Mouse (Mus musculus): ENCODE results near the gene Slc25a13.

Slc25a13 gene

DNA sequence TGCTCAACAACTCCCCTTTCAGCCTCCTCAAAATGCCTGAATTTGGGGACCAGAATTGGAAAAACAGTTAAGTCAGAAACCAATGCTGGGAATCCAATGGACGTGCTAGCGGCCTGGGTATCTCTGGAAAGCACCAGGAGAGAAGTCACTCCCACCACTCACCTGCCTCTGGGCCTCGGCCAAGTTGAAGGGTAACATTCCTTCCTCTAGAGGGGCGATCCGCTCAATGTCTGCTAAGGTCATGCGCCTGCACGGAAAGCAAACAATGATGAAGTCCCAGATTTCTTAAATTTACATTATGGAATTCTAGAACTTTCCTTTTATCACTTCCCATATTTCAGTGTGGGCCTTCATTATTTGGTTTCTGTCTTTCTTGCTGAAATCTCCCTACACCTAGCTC is 103.2 kb downstream of the Slc25a13 start:
- no peak for DNase-seq (ENCODE audit: low read depth, low spot score)

GRCm38 (mm10) chr6:6112767-6113528 is 104.0 kb downstream of the Slc25a13 start:
- no peak for DNase-seq (ENCODE audit: low read depth, low spot score)

DNA sequence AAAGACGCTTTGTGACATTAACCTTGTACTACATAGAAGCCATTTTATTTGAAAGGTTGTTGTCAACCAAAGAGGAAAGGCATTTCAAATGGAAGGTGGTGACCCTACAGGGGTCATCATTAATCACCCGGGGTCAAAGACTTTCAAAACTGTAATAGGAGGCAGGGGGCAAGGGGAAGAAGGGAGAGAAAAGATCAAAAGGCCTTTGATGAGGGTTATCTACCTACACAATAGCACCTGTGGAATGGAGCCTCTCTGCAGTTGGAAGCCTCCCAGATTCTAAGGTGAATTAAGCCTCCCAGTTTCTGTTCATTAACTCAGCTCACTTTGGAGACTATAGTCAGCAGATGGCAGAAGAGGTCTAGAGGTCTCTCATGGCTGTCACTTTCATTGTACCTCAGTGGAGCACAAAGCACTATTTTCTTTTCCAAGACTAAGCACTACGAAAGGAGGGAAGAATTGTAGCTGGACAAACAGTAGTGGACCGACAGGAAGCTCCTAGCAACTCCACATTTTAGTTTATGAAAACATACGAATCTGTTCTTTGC is 109.5 kb downstream of the Slc25a13 start:
- no peak for DNase-seq (ENCODE audit: low read depth, low spot score)

GRCm38 (mm10) chr6:6105586-6105985 is 111.4 kb downstream of the Slc25a13 start:
- DNase-seq (ENCODE audit: low read depth, low spot score): no peak

DNA sequence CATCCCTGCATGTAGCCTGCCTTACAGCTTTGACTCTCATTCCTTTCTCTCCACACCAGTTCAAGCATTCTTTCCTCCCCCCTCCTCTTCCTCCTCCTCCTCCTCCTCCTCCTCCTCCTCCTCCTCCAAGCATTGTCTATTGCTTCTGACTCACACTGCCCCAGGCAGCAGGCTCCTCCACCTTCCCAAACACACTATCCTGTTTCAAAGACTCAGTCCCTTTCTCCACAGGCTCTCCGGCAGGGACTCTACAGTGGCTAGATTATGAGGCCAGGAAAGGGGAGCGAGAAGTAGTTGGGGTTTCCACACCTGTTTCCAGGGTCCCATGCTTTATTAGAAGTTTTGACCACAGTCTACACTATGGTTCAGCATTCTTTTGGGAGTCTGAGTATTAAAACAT is 113.5 kb downstream of the Slc25a13 start:
- DNase-seq (ENCODE audit: low read depth, low spot score): no peak

GRCm38 (mm10) chr6:6101605-6102004 is 115.4 kb downstream of the Slc25a13 start:
- no peak for DNase-seq (ENCODE audit: low read depth, low spot score)

DNA sequence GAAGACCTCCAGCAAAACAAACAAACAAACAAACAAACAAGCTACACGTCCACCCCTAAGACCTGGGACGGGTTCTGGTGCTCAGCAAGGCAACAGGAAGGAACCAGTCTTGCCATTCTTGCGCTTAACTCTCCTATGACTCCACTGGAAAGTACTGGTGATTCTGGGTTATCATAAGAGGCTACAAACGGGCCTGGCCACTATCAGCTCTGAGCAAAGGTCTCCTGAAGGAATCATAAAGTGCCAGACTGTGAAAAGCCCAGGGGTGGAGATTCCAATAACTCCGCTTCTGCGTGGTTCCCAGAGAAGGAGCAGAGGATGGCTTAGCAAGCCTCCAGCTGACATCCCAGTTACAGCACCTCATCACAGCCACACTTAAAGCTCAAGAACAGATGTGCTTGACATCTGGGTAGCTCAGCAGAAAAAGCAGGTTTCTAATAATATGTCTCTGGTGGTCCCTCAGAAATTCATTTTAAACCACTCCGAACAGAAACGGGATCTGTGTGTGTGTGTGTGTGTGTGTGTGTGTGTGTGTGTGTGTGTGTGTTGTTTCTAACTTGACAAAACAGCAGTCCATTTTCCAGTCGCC is 116.0 kb downstream of the Slc25a13 start:
- no peak for DNase-seq (ENCODE audit: low read depth, low spot score)

- no peak for DNase-seq (ENCODE audit: low read depth, low spot score)
These were observed 123.0 kb downstream of the Slc25a13 start for GRCm38 (mm10) chr6:6093978-6094377.

DNA sequence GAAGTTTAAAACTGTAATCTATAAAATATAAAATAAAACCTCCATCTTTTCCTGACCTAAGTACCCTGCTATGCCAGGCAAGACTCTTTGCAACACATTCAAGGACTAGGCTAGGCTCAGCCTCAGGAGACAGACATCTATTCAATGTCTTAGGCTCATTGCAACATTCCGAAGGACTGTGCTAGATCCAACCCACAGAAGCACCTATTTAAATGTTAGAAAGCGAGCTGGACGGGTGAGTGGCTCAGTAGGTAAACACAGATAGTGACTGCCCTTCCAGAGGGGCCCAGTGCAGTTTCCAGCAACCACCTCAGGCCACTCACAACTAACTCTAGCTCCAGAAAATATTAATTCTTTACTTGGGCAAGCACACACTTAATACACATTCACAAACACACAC is 123.5 kb downstream of the Slc25a13 start:
- no peak for DNase-seq (ENCODE audit: low read depth, low spot score)

DNA sequence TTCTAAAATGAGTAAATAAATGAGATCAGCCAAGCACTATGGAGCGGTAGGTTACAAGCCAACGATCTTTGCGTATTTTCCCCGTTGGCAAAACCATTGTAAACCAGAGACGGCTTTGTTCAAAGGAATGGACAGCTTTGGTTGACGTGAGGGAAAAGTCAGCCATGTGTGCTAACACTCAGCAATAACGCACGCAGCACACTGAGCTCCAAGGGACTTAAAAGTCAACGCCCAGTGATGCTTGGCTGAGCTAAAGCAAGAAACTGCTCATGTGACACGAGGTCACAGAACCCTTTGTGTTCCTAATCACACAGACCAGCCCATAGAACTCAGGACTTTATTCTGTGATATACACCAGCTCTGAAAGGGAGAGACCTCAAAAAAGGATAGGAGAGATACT is 124.5 kb downstream of the Slc25a13 start:
- DNase-seq (ENCODE audit: low read depth, low spot score): no peak

GRCm38 (mm10) chr6:6091016-6091415 is 126.0 kb downstream of the Slc25a13 start:
- DNase-seq (ENCODE audit: low read depth, low spot score): no peak

DNA sequence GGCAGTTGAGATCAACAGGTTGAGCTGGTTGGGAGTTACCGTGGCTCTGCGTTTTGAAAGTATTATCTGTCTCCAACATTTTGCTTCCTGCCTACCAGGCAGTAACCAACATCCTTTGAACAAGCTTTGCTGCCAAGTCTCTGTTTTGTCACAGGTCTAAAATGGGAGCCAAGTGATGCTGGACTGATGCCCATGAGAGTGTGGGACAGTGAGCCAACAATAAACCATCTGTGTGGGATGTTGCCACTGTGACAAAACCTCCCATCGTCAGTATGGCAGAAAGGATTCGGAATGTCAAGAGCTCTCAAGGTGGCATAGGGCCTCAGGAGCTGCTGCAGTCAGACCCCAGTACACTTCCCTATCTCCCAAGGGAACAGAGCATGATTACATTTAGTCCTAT is 128.8 kb downstream of the Slc25a13 start:
- DNase-seq (ENCODE audit: low read depth, low spot score): no peak

- no peak for DNase-seq (ENCODE audit: low read depth, low spot score)
These were observed 136.5 kb downstream of the Slc25a13 start for GRCm38 (mm10) chr6:6080484-6080883.

GRCm38 (mm10) chr6:6077234-6077633 is 139.7 kb downstream of the Slc25a13 start:
- no peak for DNase-seq (ENCODE audit: low read depth, low spot score)

DNA sequence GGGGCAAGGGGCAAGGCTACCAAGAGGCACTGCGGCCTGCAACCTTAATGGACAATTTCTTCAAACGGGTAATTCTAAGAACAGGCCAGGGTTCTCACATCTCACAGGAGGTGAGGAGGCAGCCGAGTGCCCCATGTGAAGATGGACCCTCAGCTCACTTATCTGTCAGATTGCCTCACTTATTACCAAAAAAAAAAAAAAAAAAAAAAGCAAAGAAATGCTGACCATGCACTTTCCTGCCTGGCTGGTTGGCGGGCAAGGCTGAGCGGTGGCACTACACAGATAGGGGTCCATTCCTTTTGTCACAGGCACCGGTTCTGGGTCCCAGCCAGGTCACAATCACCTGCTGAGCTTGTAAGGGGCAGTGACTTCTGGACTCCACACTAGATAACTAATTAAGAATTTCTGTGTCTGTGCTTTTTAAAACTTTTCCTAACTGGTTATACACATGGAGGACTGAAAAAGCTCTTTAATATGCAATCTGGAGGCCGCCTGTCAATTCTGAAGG is 141.0 kb downstream of the Slc25a13 start:
- no peak for DNase-seq (ENCODE audit: low read depth, low spot score)

GRCm38 (mm10) chr6:6071038-6071437 is 145.9 kb downstream of the Slc25a13 start:
- DNase-seq (ENCODE audit: low read depth, low spot score): no peak

DNA sequence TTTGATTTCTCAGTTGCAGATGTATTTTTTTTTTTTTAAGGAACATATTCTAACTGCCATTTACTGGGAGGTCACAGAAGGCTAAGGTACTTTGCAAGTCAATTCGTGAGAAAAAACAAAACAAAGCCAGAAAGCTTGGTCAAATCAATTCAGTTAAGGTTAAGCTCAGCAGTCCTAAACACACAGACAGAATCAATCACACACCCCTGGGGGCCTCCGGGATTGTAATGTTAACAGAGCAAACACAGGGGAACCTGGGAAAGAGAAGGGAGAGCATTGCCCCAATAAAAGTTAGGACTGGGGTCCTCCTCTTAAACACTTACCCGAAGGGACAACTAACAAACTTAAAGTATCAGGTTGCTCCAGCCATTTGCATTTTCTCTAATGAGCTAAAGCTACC is 147.0 kb downstream of the Slc25a13 start:
- no peak for DNase-seq (ENCODE audit: low read depth, low spot score)

DNA sequence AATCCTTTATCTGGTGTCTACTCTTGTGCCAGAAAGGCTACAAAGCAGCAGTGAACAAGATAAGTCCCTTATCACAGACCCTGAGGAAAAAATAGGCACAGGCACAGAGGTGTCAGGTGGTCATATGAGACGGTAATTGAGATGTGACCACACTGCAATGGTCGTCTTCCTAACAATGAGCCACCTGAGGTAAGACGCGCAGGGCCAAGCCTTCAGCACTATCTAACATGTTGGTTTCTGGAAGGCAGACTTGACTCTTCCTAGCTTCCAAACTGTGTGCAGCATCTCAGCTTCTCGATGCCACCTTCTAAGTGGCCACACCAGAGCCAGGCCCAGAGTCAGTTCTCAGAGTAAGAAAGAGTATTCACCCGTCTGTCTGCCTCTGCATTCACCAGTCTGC is 149.8 kb downstream of the Slc25a13 start:
- no peak for DNase-seq (ENCODE audit: low read depth, low spot score)

- DNase-seq (ENCODE audit: low read depth, low spot score): no peak
These were observed 158.4 kb downstream of the Slc25a13 start for GRCm38 (mm10) chr6:6058548-6058947.

- no peak for DNase-seq (ENCODE audit: low read depth, low spot score)
These were observed 163.0 kb downstream of the Slc25a13 start for GRCm38 (mm10) chr6:6053946-6054345.

DNA sequence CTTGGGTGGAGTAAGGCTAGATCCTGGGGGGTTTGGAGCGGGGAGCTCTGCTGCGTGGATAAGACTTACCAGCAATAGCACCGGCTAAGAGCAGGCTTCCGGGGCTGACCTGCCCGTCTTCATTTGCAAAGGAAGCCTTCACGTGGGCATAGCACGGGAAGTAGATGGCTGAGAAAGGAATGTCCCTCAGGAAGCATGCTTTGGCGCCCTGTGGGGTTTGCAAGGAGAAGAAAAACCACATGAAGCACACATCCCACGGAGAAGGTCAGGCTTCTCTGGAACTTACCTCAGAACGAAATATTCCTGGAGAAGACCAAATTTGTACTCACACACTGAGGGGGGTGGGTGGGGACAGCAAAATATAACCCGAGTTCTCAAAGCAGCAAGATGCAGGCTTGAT is 164.3 kb downstream of the Slc25a13 start:
- no peak for DNase-seq (ENCODE audit: low read depth, low spot score)

- no peak for DNase-seq (ENCODE audit: low read depth, low spot score)
These were observed 170.1 kb downstream of the Slc25a13 start for GRCm38 (mm10) chr6:6046729-6047424.

Measured in retina, adult 2 months (tissue).